Mouse (Mus musculus) heart, postnatal 0 days (tissue): ENCODE results near the gene Map4. TPM values are rescaled to one million over a fixed set of nuclear protein-coding genes. Genes with fewer than 3 reads are reported as not detected.

Experiments
- ATAC-seq: fragments of 200-750 bp; cut with Nextera tagmentation; 2 replicates; pipeline ENCODE4 v1.8.0; 2017; ENCODE audit warnings: low read depth, moderate number of reproducible peaks, moderate library complexity; ENCODE audit not compliant: insufficient read depth
- DNase-seq: peaks from one replicate; pipeline ENCODE4 v3.0.0-alpha.2; 2016; ENCODE audit warnings: low spot score
- H3K27ac ChIP-seq: fragments of 300-500 bp; sonication (generic); 2 replicates; pipeline ENCODE4 v1.5.1; 2014; ENCODE audit warnings: low read depth, mild to moderate bottlenecking
- H3K27me3 ChIP-seq: fragments of 300-500 bp; sonication (generic); 2 replicates; pipeline ENCODE4 v1.6.1; 2014; ENCODE audit warnings: low read length, mixed read lengths; ENCODE audit not compliant: control insufficient read depth, insufficient read depth
- H3K36me3 ChIP-seq: fragments of 300-500 bp; sonication (generic); replicated peaks from 2 replicates; pipeline ENCODE4 v1.6.1; 2014; ENCODE audit warnings: low read length, mixed read lengths; ENCODE audit not compliant: control insufficient read depth, insufficient read depth
- H3K4me1 ChIP-seq: fragments of 300-500 bp; sonication (generic); 2 replicates; pipeline ENCODE4 v1.6.1; 2014; ENCODE audit warnings: antibody characterized with exemption; ENCODE audit not compliant: control insufficient read depth, insufficient read depth
- H3K4me2 ChIP-seq: fragments of 300-500 bp; sonication (generic); 2 replicates; pipeline ENCODE4 v1.6.1; 2014; ENCODE audit warnings: low read depth, mild to moderate bottlenecking, low read length, moderate library complexity
- H3K4me3 ChIP-seq: fragments of 300-500 bp; sonication (generic); 2 replicates; pipeline ENCODE4 v1.5.1; 2014; ENCODE audit warnings: low read depth, low read length
- H3K9ac ChIP-seq: fragments of 300-500 bp; sonication (generic); replicated peaks from 2 replicates; pipeline ENCODE4 v1.6.1; 2014; ENCODE audit warnings: low read depth, low read length, mixed read lengths
- H3K9me3 ChIP-seq: fragments of 300-500 bp; sonication (generic); replicated peaks from 2 replicates; pipeline ENCODE4 v1.6.1; 2016; ENCODE audit warnings: low read length; ENCODE audit not compliant: control insufficient read depth
- CTCF ChIP-seq: IDR thresholded peaks from 2 replicates; pipeline ENCODE4 v1.5.1; 2016; ENCODE audit warnings: antibody characterized with exemption, control low read depth, low read depth
- EP300 ChIP-seq: IDR thresholded peaks from 2 replicates; pipeline ENCODE4 v1.6.1; 2016; ENCODE audit warnings: antibody characterized with exemption, low read depth
- WGBS: fragments of 180-500 bp; shearing (Covaris S2); extraction: QIAGEN DNeasy Blood & Tissue Kit; methylation state at CpG from one replicate; pipeline ENCODE4 v1.1.7; 2014; 5-methylcytosine and 5-hydroxymethylcytosine counted together
- polyA plus RNA-seq: library from polyadenylated mRNA; unstranded; fragments of >200 nt; fragmentation: Nextera tagmentation; extraction: Ambion mirVana; gene quantifications from 2 replicates; pipeline ENCODE4 v1.2.1, GENCODE M21; 2015
- total RNA-seq: library from RNA; depleted of rRNA; stranded (reverse); fragments of >200 nt; gene quantifications from 2 replicates; pipeline ENCODE4 v1.2.3, GENCODE M21; 2014; ENCODE audit warnings: low replicate concordance

Map4 gene
- total and polyA plus RNA-seq, 2 experiments from 2014 or later: 54.2 to 145 TPM

DNA sequence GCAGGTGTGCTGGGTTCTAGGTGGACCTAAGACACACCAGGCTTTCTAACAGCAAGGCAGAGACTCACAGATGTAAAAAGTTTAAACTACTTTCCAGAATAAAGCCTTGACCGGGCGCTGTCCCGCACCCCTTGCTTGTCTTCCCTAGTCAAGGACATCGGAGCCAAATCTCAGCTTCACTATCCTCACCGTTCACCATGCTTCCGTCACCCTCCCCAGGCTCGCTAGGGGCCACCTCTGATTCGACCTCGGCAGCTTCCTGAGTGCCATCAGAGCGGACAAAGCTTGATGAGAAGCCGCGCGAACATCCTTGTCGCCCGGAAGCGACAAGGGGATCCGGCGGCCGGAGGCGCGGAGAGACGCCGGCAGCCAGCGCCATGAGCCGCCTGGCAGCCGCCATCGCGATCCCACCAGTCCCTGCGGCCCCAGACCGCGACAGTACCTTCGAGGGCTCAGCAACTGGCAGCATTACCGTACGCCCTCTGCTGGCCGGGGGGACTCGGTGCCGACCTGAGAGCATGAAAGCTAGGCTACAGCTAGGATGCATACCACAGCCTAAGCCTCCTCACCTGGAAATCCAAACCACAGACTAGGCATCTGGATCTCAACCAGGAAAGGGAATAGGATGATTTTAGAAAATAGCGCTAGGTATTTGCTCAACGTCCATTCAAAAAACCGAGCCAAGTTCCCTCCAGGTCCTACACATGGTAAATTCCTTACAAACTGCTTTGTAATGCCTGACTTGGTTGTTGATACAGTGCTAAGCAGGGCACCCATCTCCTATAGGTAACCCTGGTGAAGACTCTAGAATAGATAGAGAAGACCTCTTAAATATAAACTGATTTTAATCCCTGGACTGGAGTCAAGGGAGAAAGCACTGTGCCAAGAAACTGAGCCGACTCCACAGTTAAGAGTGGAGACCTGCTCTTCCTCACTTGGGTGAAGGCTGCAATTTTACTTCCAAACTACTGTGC lies 169.7 kb downstream of the Map4 start:
- 3% methylated on average over 41 of the region's 41 CpGs for WGBS
- TF ChIP-seq EP300 (no peak), CTCF (peak; percentile 95)
- peak overlapping the region; percentile 63 for H3K27ac ChIP-seq
- H3K4me3 ChIP-seq: peak overlapping the region; percentile 98
- H3K27me3 ChIP-seq: no peaks in the 10 kb centered on the region
- ATAC-seq: peak; percentile 96
- H3K4me1 ChIP-seq: 0 out of 2 replicates have a peak, but pooled peaks cover 3% of the 10 kb centered on the region
- no peaks in the 10 kb centered on the region for H3K9me3 ChIP-seq
- H3K9ac ChIP-seq: peak overlapping the region; percentile 95
- H3K36me3 ChIP-seq: peaks cover 61% of the 10 kb centered on the region
- peak overlapping the region; percentile 78 for H3K4me2 ChIP-seq
- peak; percentile 91 for DNase-seq

DNA sequence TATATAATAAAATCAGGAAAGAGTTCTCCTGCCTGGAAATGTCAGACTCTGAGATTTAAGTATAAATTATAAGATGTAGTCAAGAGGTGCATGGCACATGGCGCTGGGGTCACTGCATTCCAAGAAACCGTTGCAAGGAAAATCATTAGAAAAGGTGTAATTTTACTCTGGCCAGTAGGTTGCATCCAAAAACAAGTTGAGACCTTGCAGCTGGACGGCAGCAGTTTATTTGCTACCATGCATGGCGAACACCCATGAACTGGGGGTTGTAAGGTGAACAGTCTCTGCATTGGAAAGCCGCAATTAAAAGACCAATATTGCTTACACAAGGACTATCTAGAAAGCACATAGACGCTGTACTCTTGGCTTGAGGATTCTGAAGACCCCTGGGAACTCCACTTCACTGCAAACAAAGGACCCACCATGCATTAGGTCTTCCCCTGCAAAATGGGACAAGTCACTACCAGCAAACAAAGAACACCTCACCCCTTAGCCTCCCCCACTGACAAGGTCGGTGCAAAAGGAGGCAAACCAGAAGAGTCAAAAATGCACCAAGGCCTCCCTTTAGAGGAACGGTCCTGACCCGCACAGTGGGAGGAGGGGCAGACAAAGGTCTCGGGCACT lies 185.2 kb downstream of the Map4 start:
- H3K9me3 ChIP-seq: no peaks in the 10 kb centered on the region
- TF ChIP-seq EP300: no peak
- TF ChIP-seq CTCF: no peak
- H3K9ac ChIP-seq: peak overlapping the region; percentile 84
- DNase-seq: peak; percentile 31
- H3K27me3 ChIP-seq: no peaks in the 10 kb centered on the region
- H3K4me3 ChIP-seq: peak overlapping the region; percentile 74
- WGBS: 15% methylated on average over 10 of the region's 10 CpGs
- peak overlapping the region; percentile 94 for H3K4me2 ChIP-seq
- H3K4me1 ChIP-seq: peaks cover 11% of the 10 kb centered on the region
- peak overlapping the region; percentile 91 for H3K27ac ChIP-seq
- H3K36me3 ChIP-seq: peaks cover 33% of the 10 kb centered on the region
- ATAC-seq: no peak

DNA sequence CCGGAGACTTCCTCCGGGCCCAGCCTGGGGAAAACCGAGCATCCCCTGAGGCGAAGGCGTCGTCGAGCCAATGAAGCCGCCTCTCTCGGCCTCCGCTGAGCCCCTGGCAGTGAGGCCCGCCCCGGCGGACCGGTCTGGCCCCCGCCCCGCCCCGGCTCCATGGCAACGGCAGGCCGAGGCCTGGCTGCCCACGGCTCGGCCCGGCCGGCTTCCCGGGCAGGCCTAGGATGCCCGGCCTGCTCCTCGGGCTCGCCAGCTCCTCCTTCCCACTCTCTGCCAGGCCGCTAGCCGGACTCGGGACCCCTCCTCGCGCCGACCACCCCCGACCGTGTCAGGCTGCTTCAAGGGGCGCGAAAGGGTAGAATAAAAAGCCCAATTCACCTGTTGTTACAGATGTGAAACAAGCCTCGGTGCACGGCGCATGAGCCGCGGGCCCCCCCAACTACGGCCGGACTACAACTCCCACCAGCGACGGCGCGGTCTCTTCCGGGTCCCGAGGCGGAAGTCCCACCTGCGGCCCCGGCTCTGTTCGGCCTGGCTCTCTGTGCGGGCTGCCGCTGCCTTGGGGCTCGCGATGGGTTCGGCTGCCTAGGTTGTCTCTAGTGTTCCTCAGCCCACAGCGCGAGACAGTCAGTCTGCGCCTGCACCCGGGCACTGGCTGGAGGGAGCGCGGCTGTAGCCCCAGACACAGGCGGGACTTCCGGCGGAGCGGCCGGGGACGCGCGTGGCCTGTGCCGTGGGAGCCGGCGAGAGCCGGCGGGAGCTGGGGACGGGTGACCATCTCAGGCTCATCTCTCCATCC lies 185.9 kb downstream of the Map4 start, which contains the start of gene Smarcc1:
Gene Smarcc1, plus strand, starts transcription at position 732 of the 802 bp plus-strand sequence.
- Histone ChIP-seq H3K27ac (peak within 1 kb of the TSS; percentile 91), H3K4me2 (peak within 1 kb of the TSS; percentile 94), H3K4me1 (peaks cover 11% of the 10 kb centered on the region), H3K4me3 (peak within 1 kb of the TSS; percentile 74), H3K9me3 (no peaks in the 10 kb centered on the region), H3K9ac (peak within 1 kb of the TSS; percentile 84), H3K36me3 (peaks cover 27% of the 10 kb centered on the region), H3K27me3 (no peaks in the 10 kb centered on the region)
- under 1% methylated on average over 76 of the region's 79 CpGs for WGBS
- DNase-seq (peak; percentile 83), ATAC-seq (peak; percentile 95)
- TF ChIP-seq CTCF (no peak), EP300 (peak; percentile 61; the same call in 1 of the 2 replicates)

DNA sequence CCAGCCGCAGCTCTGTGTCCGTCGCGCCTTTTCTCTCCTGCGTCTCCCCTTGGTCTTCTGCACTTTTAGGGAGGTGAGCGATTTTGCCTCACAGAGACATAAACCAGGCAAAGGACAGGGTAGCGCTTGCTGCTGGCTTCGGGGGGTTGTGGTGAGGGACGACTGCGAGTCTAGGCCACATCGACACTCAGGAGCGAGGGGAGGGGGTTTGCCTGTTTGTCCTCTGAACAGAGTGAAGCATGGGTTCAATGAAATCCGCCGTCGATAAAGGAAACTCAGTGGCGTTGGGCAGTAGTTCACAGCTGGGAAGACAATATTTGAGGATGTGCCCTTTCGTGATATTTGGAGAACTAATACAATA lies 186.5 kb downstream of the Map4 start, which contains the start of gene Dhx30:
Gene Dhx30, minus strand, starts transcription at position 52 of the 361 bp plus-strand sequence.
- under 1% methylated on average over 17 of the region's 17 CpGs for WGBS
- H3K27me3 ChIP-seq: no peaks in the 10 kb centered on the region
- DNase-seq: no peak
- H3K27ac ChIP-seq: peak within 1 kb of the TSS; percentile 91
- peaks cover 21% of the 10 kb centered on the region for H3K36me3 ChIP-seq
- no peak for TF ChIP-seq EP300
- no peak for TF ChIP-seq CTCF
- ATAC-seq: 0 out of 2 replicates have a peak, but pooled peaks have one; percentile 0
- peak within 1 kb of the TSS; percentile 84 for H3K9ac ChIP-seq
- no peaks in the 10 kb centered on the region for H3K9me3 ChIP-seq
- peaks cover 11% of the 10 kb centered on the region for H3K4me1 ChIP-seq
- H3K4me2 ChIP-seq: peak within 1 kb of the TSS; percentile 94
- peak within 1 kb of the TSS; percentile 74 for H3K4me3 ChIP-seq

DNA sequence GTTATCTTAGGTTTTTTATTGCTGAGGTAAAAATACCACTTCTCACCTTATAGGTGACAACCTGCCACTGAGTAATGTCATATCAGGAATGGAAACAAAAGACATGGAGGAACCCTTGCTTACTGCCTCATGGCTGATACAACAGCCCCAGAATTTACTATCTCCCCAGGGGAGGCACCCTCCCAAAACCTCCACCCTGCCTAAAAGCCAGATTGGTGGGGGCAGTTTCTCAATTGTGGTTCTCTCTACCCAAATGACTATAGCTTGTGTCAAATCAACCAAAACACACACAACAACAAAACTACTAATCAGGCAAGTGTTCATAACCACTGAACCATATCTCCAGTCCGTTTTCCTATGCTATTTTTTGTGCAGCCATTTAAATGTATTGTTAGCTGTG lies 187.0 kb downstream of the Map4 start:
- ATAC-seq: no peak
- H3K27me3 ChIP-seq: no peaks in the 10 kb centered on the region
- no peak for DNase-seq
- peak overlapping the region; percentile 94 for H3K4me2 ChIP-seq
- H3K4me1 ChIP-seq: peaks cover 11% of the 10 kb centered on the region
- H3K4me3 ChIP-seq: peak overlapping the region; percentile 74
- no peaks in the 10 kb centered on the region for H3K9me3 ChIP-seq
- 53% methylated on average over 1 of the region's 1 CpGs for WGBS
- H3K27ac ChIP-seq: peak overlapping the region; percentile 91; the same call in 1 of the 2 replicates
- TF ChIP-seq CTCF: no peak
- no peak for TF ChIP-seq EP300
- peak overlapping the region; percentile 84 for H3K9ac ChIP-seq
- peaks cover 16% of the 10 kb centered on the region for H3K36me3 ChIP-seq
